Mouse (Mus musculus) embryonic fibroblast, embryonic 13.5 days (primary cell): ENCODE data around the gene Atoh1.

Source experiments
- CTCF ChIP-seq: IDR thresholded peaks from 2 replicates; pipeline ENCODE4 v1.5.1; 2011; ENCODE audit warnings: mild to moderate bottlenecking, control low read depth, low read length, moderate library complexity, borderline replicate concordance; ENCODE audit not compliant: insufficient read depth
- POLR2A ChIP-seq: IDR thresholded peaks from 2 replicates; pipeline ENCODE4 v1.6.1; 2011; ENCODE audit warnings: low read depth, mild to moderate bottlenecking, control low read depth, low read length, moderate library complexity

- TF ChIP-seq CTCF (no peak), POLR2A (no peak)
Observed at GRCm38 (mm10) chr6:64736317-64736716, 7.4 kb downstream of the Atoh1 start.
